Mouse (Mus musculus): ENCODE measurements around the gene Ano9.

- TF ChIP-seq CTCF (IDR thresholded peaks at IDR 0.05; ENCODE audit: extremely low read depth, insufficient read length, insufficient replicate concordance, low read depth, low read length): no peak
- TF ChIP-seq POLR2A (IDR thresholded peaks at IDR 0.05; ENCODE audit: low read depth, low read length): no peak
These were observed 37.8 kb upstream of the Ano9 start for GRCm38 (mm10) chr7:141155362-141155761.

All from small intestine, adult 2 months (tissue).